Mouse (Mus musculus): ENCODE data around the gene Dhx37.
"Not testable (repeated sequence)": the region's sequence is repeated elsewhere in the genome, so short reads cannot be mapped to it uniquely, and the experiment has no call there.

The Dhx37 gene

DNA sequence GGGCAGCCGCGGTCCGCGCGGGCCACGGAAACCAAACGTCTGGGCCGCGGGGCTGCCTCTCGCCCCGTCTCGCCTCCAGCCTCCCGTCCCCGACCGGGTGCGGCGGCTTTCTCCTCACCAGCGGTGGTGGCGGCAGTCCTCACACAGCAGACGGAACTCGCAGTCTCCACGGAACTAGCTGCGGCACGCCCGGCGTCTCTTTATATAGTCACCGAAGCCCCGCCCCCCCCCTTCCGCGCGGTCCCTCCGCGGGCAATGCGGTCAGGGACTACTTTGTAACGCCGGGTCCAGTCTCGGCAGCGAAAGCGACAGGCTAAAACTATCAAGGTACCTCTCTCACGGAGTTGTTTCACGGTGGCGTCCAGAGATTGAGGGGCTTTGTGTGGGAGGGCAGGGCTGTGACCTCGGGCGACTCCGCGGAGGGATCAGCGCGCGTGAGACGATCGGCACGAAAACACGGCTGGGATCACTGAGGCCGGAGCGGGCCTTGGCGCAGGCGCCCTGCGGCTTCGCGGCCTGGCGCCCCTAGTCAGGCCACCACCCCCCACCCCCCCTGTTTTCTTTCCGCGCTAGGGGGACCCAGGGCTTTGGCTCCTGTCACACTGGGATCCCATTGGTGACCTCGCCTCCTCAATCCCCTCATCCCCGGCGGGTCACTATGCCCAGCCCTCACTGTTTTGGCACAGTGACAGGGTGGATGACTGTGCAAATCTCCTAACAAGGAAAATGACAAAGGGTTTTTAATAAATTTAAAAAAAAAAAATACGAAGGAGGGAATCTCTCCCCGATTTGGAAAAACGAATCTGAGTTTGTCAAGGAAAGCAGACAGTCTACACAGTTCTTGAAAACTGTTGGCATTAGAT lies 44.1 kb downstream of the Dhx37 start, which contains the start of gene Ubc:
TSS of gene Ubc (minus strand) at position 624 of the 863 bp plus-strand sequence.
- DNase-seq (ENCODE audit: low spot score in 2 of 2) = peak; percentile 72 to 76

GRCm38 (mm10) chr5:125389131-125389578 lies 44.8 kb downstream of the Dhx37 start, which contains the start of gene Gm10382:
Gm10382 (plus strand) TSS chr5:125389322.
- DNase-seq (ENCODE audit: low spot score in 2 of 2) = peak; percentile 63 to 70

GRCm38 (mm10) chr5:125388358-125389092 lies 45.4 kb downstream of the Dhx37 start:
- no peak for DNase-seq (ENCODE audit: low spot score in 2 of 2)

- DNase-seq (ENCODE audit: low spot score in 2 of 2) = not testable (repeated sequence)
Observed at GRCm38 (mm10) chr5:125387295-125387694, 46.6 kb downstream of the Dhx37 start.

- DNase-seq (ENCODE audit: low spot score in 2 of 2) = no peak
Observed at GRCm38 (mm10) chr5:125385215-125385940, 48.5 kb downstream of the Dhx37 start.

DNA sequence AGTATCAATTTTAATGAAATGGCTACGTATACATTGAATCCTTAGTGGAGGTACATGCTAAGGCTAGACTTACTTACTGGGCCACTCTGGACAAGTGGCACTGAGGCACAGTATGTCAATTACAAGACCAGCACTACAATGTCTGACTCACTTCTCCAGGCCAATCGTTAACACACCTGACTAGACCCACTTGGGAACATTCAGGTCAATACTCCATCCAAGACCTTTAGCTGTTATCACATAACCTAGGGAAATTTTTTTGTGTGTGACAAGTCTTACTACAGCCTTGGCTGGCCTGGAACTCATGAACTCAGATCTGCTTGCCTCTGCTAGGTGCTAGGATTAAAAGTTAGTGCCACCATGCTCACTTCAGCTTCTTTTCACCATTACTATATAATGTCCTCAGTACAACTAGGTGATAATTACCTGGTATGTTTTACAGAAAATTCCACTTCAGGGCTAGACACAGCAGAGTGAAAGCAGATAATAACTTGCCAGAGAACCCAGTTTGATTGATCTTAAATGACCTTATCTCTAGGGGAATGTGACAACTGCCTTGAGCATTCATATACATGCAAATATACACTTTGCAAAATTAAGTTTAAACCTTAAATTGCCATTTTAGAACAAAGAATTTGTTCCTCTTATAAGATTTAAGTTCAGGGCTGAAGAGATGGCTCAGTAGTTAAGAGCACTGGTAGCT lies 49.3 kb downstream of the Dhx37 start:
- no peak for DNase-seq (ENCODE audit: low spot score in 2 of 2)

DNA sequence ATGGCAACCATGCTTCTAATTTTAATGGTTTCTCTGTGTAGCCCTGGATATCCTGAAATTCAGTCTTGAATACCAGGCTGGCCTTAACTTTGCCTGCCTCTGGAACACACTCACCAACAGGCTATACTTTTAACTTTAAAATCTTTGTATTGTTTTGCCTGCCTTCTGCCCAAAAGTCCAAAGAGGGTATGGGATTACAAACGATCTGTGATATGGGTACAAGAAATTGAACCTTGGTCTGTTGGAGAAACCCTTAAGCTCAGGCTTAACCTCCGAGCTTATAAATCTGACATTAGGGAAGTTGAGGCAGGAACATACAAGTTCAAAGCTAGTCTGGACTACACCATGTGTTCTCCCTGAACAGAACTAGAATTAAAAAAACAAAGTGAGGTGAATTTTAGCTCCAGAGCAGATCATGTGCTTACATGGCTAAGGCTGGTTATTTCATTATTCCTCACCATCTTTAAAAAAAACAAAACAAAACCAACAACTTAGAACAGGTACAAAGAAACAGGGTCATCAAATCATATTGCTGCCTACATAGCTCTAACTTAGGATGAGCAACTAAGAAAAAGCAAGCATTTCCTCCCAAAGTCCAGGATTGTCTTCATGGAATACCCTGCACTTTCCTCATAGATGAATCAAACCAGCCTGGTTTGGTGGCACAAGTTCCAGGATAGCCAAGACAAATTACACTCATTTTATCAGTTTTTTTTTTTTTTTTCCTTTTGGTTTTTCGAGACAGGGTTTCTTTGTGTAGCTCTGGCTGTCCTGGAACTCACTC lies 50.1 kb downstream of the Dhx37 start:
- no peak for DNase-seq (ENCODE audit: low spot score in 2 of 2)

GRCm38 (mm10) chr5:125382673-125383558 lies 51.0 kb downstream of the Dhx37 start:
- peak in 1 of 2 experiments; percentile 60 for DNase-seq (ENCODE audit: low spot score in 2 of 2)

GRCm38 (mm10) chr5:125381954-125382672 lies 51.8 kb downstream of the Dhx37 start:
- DNase-seq (ENCODE audit: low spot score in 2 of 2) = no peak

DNA sequence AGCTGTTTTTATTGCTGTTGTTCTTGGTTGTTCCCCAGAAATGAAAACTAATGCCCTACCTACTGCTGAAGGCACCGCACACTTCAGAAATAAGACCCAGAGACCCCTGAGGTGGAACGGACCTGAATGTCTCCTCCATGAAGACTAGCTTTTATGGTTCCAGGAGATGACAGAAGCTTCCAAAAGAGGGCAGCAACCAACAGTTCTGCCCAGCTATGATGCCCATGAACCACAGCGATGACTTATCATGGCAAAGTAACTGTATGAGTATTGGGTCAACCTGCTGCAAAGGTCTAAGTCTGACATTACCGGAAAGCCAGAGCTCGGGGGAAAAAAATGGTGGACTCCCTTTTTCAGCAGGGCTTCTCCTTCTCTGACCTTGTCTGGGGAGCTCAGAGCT lies 55.0 kb downstream of the Dhx37 start:
- no peak for DNase-seq (ENCODE audit: low spot score in 2 of 2)

GRCm38 (mm10) chr5:125377214-125377613 lies 56.7 kb downstream of the Dhx37 start:
- DNase-seq (ENCODE audit: low spot score in 2 of 2) = no peak

- DNase-seq (ENCODE audit: low spot score in 2 of 2) = no peak
Observed at GRCm38 (mm10) chr5:125375871-125376270, 58.0 kb downstream of the Dhx37 start.

DNA sequence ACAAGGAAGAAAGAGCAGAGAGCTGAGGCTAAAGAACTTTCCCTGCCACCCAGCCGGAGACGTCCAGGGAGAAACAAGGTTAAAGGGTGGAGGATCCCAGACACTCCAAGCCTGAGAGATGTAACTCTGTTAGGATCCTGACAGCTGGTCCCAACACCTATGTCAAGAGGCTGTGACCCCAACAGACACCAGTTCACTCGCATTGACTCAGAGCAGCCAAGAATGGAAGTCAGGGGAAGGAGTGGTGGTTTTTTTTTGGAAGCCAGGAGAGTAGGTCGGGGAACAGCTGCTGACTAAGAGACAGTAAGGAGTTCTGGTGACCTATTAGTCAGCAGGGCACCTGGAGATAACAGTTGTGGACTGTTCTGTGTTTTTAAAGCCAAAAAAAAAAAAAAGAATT lies 61.9 kb downstream of the Dhx37 start:
- DNase-seq (ENCODE audit: low spot score in 2 of 2) = no peak

DNA sequence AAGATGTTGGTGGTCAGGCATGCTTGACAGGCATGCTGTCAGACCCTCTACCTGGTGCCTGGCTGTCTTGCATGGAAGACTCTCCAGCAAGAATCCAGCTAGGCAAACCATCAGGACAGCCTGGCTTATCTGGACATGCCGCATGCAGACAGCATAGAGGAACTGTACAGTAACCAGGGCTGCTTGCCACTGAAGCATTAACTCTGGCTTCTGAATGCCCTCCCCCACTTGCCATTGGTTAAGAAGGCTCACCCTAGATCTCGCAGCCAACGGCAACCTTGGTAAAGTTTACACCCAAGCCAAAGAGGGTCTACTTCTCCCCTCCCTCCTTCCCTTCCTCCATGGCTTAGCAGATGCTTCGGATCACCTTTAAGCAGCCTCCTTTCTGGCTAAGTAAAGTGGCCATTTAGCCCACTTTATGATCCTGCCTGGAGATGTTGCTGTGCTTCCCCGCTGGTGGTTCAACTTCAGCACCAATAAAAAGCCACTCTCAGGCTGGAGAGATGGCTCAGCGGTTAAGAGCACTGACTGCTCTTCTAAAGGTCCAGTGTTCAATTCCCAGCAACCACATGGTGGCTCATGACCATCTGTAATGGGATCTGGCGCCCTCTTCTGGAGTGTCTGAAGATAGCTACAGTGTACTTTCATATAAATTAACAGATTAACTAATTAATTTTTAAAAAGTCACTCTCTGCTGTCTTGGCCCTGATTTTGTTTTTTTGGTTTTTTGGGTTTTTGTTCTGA lies 62.8 kb downstream of the Dhx37 start:
- DNase-seq (ENCODE audit: low spot score in 2 of 2) = no peak

DNA sequence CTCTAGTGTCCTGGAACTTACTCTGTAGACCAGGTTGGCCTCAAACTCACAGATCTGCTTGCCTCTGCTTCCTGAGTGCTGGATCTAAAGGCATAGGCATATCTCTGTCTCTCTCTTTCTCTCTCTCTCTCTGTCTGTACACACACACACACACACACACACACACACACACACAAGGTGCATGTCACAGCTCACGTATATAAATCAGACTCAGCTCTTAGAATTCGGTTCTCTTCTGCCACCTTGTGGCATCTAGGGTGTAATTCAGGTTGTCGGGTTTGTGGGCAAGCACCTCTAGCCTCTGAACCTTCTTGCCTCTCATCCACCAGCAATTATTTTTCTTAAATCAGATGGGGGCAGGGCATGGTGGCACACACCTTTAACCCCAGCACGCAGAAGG lies 65.4 kb downstream of the Dhx37 start:
- peak in 1 of 2 experiments; percentile 63 for DNase-seq (ENCODE audit: low spot score in 2 of 2)

- no peak for DNase-seq (ENCODE audit: low spot score in 2 of 2)
Observed at GRCm38 (mm10) chr5:125368156-125368555, 65.8 kb downstream of the Dhx37 start.

DNA sequence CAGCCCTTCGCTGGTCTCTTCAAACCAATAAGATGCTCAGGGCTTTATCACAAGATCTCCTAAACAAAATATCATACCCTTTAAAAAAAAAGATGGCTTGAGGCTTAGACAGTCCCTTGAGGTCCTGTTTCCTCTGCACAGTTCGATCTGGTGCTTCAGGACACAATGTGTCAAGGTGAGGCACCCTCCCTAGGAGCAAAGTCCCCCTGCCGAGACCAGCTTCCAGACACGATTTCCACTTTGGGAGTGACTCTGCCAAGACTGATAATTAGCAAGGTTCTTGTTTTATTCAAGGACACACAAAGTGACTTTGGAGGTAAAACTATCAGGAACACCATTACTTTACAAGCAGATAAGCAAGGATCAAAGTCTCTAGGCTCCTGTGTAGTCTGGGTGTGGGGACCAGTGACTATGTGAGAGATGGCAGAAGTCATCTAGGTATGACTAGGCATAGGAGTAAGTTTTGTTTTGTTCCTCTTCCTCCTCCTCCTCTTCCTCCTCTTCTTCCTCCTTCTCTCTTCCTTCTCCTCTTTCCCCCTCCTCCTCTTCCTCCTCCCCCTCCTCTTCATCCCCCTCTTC lies 69.0 kb downstream of the Dhx37 start:
- DNase-seq (ENCODE audit: low spot score in 2 of 2) = no peak

- DNase-seq (ENCODE audit: low spot score in 2 of 2) = no peak
Observed at GRCm38 (mm10) chr5:125363894-125364293, 70.0 kb downstream of the Dhx37 start.

Measured in frontal cortex, postnatal 14 days (tissue).